Mouse (Mus musculus) common myeloid progenitor, adult 5-6 weeks (primary cell): Measurements from ENCODE around the gene Hip1r. TPM values are rescaled to one million over a fixed set of nuclear protein-coding genes. Genes with fewer than 3 reads are reported as not detected.
"Not testable (repeated sequence)": the region's sequence is repeated elsewhere in the genome, so short reads cannot be mapped to it uniquely, and the experiment has no call there.

Experiments used
- ATAC-seq: replicated peaks from 2 replicates; pipeline ENCODE4 v1.8.0; 2016; ENCODE audit warnings: low read depth, mild to moderate bottlenecking, moderate TSS enrichment, inconsistent platforms; ENCODE audit not compliant: poor library complexity, severe bottlenecking
- total RNA-seq: library from RNA; stranded (forward); fragments of 200-1000, 187-1606 nt; gene quantifications from 2 replicates; pipeline ENCODE4 v1.2.3, GENCODE M21; 2017

The Hip1r gene
- total RNA-seq, 1 experiment from 2014 or later = 13.0 TPM

DNA sequence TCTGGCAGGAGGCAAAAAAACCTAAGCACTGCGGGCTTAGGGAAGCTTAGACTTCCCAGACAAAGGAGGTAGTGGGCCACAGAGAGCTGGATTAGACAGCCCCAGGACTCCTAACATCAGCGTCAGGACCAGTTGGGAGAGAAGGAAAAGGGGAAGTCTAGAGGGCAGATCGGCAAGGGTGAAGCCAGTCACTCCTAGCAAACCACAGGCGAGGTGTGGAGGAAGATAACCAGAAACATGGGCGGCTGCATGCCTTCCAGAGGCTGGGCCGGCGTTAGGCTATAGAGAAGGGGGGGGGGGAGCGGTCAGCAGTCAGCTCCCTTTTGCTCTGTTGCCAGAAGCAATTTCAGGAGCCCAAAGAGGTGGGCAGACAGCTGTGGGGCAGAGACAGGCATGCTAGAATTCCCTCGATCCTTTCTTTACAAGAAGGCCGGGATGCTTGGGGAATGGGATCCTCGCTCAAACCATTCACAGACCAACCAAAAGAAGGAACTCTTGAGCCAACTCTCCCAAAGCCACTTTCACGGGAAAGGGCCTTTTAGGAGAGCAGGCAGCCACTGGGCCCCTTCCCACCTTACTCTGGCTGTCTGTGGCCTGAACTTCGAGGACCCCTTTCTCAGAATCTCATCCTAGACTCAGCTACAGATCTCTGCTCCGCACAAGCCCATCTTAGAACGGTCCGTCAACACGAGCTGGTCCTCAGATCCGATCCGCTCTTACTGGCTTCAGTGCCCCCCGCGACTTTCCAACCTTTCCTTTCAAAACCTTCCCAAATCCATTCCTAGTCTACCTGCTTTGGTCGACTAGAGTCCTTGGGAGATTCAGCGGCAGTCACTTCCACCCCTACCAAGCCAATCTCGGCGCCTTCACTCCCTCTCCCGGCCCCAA lies 57.9 kb downstream of the Hip1r start:
- ATAC-seq = peak; percentile 76

DNA sequence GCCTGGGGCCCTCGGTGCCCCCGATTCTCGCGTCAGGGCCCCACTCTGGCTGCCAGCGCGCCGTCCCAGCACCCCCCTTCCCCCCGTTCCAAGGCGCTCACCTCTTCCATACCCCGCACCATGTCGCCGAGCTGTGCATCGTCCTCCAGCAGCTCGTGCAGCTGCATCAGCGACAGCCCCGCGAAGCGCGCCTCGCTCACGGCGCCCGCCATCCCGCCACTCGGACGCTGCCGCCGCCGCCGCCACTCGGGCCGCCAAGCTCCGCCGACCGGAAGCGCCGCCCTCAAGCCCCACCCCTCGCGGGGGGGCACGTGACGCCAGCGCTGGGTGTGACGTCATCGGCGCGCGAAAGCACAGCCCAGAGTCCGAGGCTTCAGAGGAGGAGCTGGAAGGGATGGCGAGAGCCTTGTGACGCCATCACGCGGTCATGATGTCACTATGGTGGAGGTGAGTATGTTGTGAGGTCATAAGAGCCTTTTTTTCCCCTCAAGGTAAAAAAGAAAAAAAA lies 58.6 kb downstream of the Hip1r start, which contains the start of gene Vps37b:
TSS of gene Vps37b (minus strand) at position 270 of the 508 bp plus-strand sequence.
- peak; percentile 61 for ATAC-seq

DNA sequence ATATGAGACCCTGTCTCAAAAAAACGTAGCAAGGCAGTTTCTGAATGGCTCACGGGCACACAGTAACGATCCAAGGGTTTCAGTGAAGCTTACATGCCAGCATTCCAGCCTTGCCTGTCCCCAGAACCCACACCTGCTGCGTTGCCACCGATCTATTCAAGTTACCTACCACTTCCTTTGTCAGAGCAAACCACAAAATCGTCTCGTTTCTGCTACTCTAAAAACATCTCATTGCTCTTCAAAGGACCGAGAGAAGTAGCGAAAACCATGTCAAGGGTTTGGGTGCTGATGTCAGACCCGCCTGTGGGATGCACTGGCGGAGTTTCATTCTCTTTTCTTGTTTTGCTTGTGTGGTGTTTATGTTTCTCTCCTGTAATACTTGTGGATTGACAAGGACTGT lies 61.0 kb downstream of the Hip1r start:
- no peak for ATAC-seq

DNA sequence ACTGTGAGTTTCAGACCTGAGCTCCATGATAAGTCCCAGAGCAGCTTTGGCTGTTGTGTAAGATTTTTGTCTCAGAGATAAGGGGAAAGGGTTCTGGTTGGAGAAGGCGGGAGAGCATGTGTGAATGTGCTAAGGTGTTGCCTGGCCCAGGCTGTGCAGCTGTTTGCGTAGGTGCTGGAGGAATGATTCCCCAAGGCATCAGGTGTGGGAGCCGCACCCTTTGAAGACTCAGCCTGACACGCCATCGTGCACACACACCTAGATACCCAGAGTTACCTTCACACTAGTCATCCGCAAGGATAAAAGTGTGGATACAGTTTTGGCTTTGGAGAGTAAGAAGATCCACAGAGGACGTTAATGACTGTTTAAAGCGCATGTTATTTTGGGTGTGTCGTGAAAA lies 62.0 kb downstream of the Hip1r start:
- ATAC-seq = no peak

DNA sequence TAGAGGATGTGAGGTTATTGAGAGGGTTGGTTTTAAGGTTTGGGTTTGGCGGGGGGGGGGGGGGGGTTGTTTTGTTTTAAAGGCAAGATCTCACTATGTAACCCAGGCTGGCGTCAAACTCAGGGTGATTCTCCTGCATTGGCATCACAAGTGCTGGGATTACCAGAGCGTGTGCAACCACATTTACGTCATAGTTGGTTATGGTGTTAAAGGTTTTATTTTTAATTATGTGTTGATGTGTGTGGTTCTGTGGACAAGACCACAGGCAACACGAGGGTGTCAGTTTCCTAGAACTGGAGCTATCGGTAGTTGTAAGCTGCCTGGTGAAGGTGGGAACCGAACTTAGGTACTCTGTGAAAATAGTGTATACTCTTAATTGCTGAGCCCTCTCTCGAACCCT lies 62.4 kb downstream of the Hip1r start:
- ATAC-seq = no peak

DNA sequence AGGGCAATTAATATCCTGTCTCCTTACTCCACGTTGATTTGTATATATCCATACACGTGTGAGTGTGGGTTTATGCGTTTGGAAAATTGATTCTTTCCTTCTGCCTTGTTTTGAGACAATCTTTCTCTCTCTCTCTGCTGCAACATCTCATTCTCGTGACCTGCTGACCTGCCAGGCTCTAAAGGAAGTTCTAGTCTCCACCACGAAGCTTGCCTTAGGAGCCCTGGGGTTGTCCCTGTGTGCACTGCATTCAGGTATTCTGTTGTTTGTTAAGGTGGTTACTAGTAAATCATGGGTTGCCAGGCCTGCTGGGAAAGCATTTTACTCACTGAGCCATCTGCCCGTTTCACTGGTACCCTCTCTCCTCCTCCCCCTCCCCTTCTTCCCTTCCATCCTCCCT lies 62.9 kb downstream of the Hip1r start:
- ATAC-seq = no peak

DNA sequence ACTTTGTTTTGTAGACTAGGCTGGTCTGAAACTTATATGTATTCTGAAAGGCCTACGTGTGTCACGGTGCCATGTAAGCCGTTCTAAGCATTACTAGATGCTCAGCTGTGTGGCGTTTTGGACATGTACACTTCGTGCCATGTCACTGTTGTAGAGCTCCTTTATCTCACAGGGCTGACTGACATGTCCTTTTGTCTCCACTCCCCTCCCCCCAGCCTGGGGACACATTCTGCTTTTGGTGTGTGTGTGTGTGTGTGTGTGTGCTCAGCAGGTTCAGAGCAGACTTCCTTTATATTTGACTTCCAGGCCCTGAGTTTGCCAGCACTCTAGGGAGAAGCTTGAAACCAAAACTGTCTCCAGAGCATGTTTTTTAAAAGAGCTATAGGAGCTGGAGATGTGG lies 63.4 kb downstream of the Hip1r start:
- ATAC-seq = peak; percentile 42

DNA sequence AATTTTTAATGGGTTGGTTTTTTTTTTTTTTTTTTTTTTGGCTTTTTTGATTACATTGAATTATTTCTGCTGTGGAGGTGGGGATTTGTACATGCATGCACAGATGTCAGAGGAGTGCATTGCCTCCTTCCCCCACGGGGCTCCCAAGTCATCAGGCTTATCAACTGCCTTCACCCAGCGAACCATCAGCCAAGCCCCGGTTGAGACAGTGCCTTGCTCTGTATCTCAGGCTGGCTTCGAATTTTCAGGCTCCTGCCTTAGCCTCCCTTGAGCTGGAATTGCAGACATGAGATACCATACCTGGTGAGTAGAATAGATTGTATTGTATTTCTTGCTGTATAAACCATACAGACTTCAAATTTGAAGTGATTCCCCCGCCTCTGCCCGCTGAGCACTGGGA lies 66.2 kb downstream of the Hip1r start:
- no peak for ATAC-seq

DNA sequence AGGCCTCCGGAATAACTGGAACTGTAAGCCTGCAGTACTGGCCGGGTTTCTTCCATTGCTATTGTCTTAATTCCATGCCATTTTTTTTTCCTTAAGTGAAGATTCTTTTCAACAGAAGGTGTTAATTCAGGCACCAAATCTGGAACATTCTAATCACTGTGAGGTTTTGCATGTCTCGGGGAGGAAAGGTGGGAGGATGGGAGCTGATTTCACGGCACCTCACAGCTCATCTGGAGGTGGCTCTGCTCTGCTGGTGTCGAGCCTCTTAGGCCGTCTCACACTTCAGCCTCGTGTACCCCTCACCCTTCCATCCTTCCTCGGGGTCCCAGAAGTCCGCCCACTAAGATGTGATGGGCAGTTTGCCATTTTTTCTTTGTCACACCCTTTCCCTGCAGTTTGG lies 67.7 kb downstream of the Hip1r start:
- ATAC-seq = no peak

DNA sequence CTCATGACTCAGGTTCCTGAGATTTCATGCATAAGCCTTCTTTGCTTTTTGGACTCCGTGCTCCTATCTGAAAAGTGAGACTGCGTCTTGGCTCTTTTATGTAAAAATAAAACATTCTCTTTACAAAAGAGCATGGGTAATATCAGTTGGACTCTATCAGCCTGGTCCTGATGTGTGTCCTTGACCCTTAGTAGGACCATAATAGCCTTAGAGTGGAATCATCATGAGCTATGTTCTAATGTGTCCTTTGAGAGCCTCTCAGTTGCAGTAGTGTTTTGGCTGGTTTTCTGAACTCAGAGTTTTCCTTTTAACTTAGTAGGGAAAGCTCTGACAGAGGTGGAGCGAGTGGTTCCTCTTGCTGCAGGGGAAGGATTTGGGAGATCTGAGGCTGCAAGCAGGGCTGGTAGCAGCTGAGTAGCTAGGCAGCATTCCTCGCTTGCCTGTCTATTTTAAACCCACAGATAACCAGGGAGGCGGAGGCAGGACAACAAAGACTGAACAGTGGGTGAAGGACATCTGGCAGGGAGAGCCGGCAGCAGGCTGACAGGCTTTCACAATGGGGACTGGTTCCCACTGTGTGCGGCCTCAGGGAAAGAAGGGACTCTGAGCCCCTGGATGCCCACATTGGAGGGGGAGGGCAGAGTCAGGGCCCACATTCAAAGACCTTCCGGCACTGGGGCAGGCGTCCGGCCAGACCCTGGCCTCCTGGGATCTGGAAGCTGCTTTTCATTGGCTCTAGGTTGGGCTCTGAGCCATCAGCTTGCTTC lies 70.0 kb downstream of the Hip1r start:
- no peak for ATAC-seq

DNA sequence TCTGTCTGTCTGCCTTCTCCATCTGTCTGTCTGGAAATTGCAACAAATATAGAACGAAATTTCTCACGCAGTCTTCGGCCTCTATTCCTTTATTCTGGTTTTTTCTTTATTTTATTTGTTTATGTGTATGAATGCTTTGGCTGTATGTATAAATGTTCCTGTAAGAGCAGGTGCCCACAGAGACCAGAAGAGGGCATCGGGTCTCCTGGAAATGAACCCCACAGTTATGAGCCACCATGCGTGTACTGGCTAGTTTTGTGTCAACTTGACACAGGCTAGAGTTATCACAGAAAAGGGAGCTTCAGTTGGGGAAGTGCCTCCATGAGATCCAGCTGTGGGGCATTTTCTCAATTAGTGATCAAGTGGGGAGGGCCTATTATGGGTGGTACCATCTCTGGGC lies 70.6 kb downstream of the Hip1r start:
- ATAC-seq = no peak

DNA sequence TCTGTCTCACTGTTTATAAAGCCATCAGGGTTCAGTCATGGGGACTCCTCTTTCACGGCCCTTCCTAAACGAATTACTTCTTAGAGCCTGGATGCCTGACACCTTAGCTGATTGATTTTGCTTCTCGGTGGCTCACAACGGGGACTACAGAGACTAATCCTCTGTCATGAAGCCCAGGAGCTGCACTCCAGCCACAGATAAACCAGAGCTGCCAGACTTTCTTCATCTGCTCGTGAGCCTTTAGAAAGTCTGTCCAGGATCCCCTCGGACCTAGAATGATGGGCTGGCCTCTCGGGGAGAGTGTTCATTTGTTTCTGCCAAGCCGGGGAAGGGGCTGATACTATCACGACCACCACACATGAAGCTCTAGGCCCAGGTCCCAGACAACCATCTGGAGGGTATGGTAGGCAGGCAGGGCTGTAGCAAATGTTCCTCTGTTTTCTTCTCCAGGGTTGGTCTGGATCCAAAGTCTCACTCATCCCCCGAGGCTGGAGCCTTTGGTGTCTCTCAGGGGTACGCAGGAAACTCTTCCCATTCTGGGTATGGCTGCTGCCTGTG lies 72.1 kb downstream of the Hip1r start:
- ATAC-seq = no peak

DNA sequence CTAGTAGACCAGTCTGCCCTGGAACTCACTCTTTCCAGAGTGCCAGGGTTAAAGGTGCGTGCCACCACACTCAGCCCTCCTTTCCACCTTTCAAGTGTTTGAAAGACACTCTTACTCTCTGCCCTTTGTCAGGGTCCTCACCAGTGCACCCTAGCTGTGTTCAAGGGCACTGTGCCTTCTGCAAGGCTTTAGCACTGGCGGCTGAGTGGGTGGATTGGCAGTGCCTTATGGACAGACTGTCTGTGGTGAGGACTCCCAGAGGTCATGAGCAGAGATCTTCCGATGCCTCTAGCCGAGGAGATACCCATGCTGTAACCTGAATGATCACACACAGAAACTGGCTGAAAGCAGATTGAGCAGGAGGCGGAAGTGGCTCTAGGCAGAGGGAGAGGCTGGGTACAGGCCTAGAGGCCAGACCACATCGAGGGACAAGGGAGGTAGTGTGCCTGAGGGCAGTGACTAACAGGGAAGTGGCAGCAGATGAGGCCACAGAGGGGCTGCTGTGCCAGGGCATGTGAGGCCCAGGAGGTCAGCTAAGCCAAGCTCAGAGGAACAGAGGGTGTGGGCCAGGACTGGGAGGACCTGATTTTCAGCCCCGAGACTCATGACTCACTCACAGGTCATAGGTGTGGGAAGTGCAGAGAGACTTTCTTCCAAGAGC lies 73.4 kb downstream of the Hip1r start:
- peak; percentile 77 for ATAC-seq

DNA sequence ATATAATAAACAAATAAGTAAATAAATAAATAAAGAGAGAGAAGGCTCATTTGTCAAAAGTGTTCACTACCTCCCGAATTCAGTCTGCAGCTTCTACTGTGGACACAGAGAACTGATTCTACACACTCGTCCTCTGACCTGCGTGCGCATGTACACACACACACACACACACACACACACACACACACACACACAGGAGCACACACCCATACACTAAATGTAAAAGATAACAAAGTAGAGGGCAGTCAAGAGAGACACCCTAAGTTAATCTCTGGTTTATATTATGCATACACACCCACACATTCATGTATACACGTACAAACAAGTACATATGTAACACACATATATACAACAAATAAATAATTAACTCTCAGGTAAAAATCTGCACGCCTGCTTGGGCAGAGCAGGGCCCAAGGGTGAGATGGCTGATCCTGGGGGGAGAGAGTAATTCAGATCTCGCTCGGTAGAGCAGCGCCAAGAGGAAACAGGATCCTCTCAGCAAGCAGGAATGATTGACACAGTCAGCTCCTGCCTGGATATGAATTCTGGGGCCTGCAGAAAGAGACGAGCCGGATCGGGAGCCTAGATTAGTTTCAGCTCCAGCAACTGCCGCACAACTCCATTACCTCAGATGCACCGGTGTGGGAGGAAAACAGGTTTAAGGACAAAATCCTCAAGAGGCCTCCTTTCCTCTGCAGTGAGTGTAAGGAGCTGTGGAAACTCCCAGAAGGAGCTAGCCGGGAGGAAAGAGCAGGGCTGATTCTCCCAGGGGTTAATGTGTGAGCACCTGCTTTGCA lies 76.0 kb downstream of the Hip1r start:
- no peak for ATAC-seq

DNA sequence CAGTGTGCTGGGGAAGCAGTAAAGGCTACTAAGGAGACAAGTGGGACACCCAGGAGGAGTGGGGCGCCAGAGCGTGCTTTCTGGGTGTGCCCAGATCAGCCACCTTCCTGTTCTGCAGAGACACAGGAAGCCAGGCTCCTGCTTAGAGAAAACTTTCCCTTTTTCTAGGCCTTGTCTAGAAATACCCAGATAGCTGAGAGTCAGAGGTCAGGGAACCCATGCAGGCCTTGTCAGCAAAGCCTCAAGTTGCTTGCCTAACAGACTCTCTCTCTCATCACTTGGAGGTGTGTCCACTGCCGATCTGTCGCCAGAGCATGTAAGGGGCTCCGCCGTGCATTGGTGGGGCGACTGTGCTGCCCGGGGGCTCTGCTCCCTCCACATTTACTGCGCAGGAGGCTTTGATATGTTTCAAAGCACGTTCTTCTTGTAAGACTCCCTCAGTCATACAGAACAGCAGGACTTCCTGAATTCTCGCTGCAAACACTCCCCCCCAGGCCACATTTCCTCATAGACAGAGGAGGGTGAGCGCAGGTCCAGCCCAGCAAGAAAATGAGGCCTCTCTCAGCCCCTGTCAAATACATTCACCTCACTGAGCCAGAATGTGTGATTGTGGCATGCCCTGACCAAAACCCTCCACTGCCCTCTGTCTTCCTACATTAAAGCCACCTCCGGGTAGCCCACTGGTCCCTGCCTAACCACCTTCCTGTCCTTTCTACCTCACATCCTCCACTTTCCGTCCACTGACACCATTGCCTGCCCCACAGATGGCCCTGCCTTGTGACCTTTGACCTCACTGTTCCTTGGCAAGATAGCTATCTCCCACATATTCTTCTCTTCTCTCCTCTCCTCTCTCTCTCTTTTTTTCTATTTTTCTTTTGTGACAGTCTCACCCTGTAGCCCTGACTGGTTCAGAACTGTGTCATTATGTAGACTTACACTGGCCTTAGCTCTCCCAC lies 76.9 kb downstream of the Hip1r start:
- ATAC-seq = peak; percentile 20; the same call in 1 of the 2 replicates

DNA sequence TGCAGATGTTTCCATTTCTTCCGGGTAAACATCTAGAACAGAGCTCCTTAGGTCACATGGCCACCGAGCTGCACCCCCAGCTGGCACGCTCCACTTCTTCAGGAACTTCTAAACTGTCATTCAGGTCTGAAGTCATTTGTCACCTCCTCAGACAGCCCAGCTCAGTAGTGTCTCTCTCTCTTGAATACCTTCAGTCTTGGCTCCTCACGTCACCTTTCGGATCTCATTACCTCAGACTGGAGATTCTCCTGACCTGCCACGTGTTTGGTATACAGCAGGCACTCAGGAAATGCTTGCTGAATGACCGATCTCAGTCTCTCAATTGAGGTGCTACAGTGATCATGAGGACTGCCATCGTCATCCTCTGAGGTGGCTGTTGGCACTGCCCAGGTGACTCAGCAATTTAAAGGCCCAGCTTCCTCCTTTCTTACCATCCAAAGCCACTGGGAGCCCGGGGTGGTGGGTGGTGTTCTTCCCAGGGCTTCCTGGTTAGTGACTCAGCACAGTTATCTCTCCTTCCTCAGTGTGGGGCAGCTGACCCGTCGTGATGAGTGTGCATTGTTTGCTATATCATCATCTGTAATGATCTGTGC lies 78.6 kb downstream of the Hip1r start:
- ATAC-seq = peak; percentile 90

DNA sequence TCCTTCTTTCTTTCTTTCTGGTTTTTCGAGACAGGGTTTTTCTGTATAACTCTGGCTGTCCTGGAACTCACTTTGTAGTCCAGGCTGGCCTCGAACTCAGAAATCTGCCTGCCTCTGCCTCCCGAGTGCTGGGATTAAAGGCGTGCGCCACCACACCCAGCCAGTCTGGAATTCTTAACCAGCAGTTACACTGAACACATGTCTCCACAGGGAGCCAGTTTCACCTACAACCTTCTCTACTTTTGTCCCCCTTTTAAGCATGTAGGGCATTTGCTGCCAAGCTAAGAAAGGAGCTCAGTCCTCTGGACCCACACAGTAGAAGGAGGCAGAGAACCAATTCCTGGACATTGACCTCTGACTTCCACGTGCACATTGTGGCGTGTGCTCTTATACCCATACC lies 79.2 kb downstream of the Hip1r start:
- ATAC-seq = not testable (repeated sequence)
